Mouse (Mus musculus) midbrain, embryonic 12.5 days (tissue): ENCODE measurements around the gene Pla2g2f. TPM values are rescaled to one million over a fixed set of nuclear protein-coding genes. Genes with fewer than 3 reads are reported as not detected.
A peak's percentile ranks its signal among the peaks of the same experiment; 100 is the strongest.

ENCODE experiments used
- ATAC-seq: fragments of 200-750 bp; cut with Nextera tagmentation; 2 replicates; pipeline ENCODE4 v1.8.0; 2017; ENCODE audit warnings: low read depth, moderate TSS enrichment, moderate library complexity; ENCODE audit not compliant: low FRiP score
- H3K27ac ChIP-seq: fragments of 300-500 bp; sonication (generic); replicated peaks from 2 replicates; pipeline ENCODE4 v1.5.1; 2016; ENCODE audit warnings: mild to moderate bottlenecking
- H3K27me3 ChIP-seq: fragments of 300-500 bp; sonication (generic); 2 replicates; pipeline ENCODE4 v1.6.1; 2016; ENCODE audit warnings: mild to moderate bottlenecking
- H3K36me3 ChIP-seq: fragments of 300-500 bp; sonication (generic); 2 replicates; pipeline ENCODE4 v1.6.1; 2016
- H3K4me1 ChIP-seq: fragments of 300-500 bp; sonication (generic); 2 replicates; pipeline ENCODE4 v1.6.1; 2016
- H3K4me2 ChIP-seq: fragments of 300-500 bp; sonication (generic); replicated peaks from 2 replicates; pipeline ENCODE4 v1.6.1; 2016; ENCODE audit warnings: mild to moderate bottlenecking, moderate library complexity
- H3K4me3 ChIP-seq: fragments of 300-500 bp; sonication (generic); 2 replicates; pipeline ENCODE4 v1.5.1; 2016; ENCODE audit warnings: mild to moderate bottlenecking
- H3K9ac ChIP-seq: fragments of 300-500 bp; sonication (generic); replicated peaks from 2 replicates; pipeline ENCODE4 v1.6.1; 2016; ENCODE audit warnings: mild to moderate bottlenecking, moderate library complexity
- H3K9me3 ChIP-seq: fragments of 300-500 bp; sonication (generic); 2 replicates; pipeline ENCODE4 v1.6.1; 2016; ENCODE audit warnings: mild to moderate bottlenecking
- WGBS: fragments of 180-500 bp; shearing (Covaris S2); methylation state at CpG from one replicate; pipeline ENCODE4 v1.1.7; 2016; 5-methylcytosine and 5-hydroxymethylcytosine counted together
- polyA plus RNA-seq: library from polyadenylated mRNA; unstranded; fragments of >200 nt; fragmentation: Nextera tagmentation; extraction: Ambion mirVana; gene quantifications from 2 replicates; pipeline ENCODE4 v1.2.1, GENCODE M21; 2016

Pla2g2f gene
- polyA plus RNA-seq, 1 experiment from 2014 or later, result 0.11 TPM

DNA sequence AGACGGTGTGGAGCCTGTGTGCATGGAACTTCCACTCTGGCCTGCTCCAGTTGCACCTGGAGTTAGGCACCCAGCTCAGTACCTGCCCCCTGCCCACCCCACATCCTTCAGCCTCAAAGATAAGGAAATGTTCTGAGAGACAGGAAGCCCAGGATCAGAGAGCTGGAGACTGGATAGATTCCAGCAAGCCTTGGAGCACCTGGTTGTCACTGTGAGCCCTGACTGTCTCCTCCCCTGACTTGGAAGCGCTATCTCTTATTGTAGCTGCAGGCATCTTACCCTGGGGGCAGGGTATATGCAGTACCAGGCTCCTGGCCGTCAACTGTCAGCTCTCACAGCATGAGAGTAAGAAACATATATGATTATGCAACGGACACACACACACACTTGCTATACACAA lies 2.0 kb downstream of the Pla2g2f start:
- Histone ChIP-seq H3K27me3 (no peaks in the 10 kb centered on the region), H3K9me3 (no peaks in the 10 kb centered on the region), H3K9ac (no peak overlapping the region), H3K27ac (no peak overlapping the region), H3K4me3 (no peak overlapping the region), H3K4me1 (no peaks in the 10 kb centered on the region; the same call in 1 of the 2 replicates), H3K36me3 (no peaks in the 10 kb centered on the region), H3K4me2 (no peak overlapping the region)
- no peak for ATAC-seq
- WGBS, result 69% methylated on average over 4 of the region's 4 CpGs

DNA sequence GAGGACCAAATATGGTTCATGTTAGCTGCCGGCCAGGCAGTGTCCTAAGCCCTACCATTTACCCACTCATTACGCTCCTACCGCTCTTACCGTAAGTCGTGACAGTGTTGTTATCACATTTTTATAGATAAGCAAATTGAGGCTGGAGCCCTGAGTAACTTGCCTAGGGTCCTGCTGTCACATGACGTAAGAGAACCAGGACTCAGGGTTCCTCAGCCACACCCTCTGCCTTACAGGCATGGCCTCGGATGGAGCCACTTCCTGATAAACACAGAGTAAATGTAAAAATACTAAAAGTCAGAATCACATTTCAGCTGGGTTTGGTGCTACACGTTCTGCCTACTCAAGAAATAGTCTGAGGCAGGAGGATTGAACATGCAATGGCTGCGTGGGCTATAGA lies 3.0 kb downstream of the Pla2g2f start:
- Histone ChIP-seq H3K36me3 (no peaks in the 10 kb centered on the region), H3K27me3 (no peaks in the 10 kb centered on the region), H3K27ac (no peak overlapping the region), H3K9me3 (no peaks in the 10 kb centered on the region), H3K4me3 (no peak overlapping the region), H3K9ac (no peak overlapping the region), H3K4me2 (no peak overlapping the region), H3K4me1 (no peaks in the 10 kb centered on the region; the same call in 1 of the 2 replicates)
- WGBS, result 88% methylated on average over 9 of the region's 9 CpGs
- no peak for ATAC-seq

DNA sequence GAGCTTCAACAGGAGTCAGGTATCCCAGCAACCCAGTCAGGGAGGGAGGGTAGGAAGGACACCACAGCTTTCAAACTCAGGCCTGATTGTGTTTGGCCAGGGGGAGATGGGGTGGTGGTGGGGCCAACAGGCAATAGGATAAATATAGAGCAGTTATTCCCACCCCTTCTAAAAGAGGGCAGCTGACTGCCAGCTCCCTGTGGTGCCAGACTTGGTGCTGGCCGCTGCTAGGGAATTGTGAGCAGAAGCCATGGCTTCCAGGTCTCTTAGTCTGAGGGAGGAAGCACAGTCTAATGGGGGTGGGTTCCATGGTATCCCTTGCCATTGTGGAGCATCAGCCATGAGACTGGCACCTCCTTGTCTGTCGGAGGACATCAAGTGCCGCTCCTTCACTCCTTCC lies 3.8 kb downstream of the Pla2g2f start:
- H3K9ac ChIP-seq, result no peak overlapping the region
- H3K9me3 ChIP-seq, result no peaks in the 10 kb centered on the region
- H3K4me1 ChIP-seq, result no peaks in the 10 kb centered on the region; the same call in 1 of the 2 replicates
- H3K4me3 ChIP-seq, result no peak overlapping the region
- no peak for ATAC-seq
- H3K27ac ChIP-seq, result no peak overlapping the region
- 81% methylated on average over 3 of the region's 3 CpGs for WGBS
- H3K36me3 ChIP-seq, result no peaks in the 10 kb centered on the region
- no peaks in the 10 kb centered on the region for H3K27me3 ChIP-seq
- no peak overlapping the region for H3K4me2 ChIP-seq

DNA sequence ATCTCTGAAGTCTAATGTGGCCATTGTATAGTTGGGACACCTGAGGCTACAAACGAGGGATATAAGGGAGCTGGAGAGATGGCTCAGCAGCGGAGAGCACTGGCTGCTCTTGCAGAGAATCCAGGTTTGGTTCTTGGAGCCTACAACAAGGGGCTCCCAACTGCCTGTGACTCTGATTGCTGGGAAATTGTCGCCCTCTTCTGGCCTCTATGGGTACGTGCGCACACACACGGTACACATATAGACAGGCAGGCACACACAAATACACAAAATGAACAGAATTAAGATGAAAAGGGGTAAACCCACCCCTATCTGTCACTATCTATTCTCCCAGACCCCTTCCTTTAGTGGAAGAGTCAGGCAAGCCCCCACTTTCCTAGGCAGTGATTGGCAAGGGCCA lies 4.8 kb downstream of the Pla2g2f start:
- Histone ChIP-seq H3K4me2 (no peak overlapping the region), H3K9ac (no peak overlapping the region), H3K36me3 (no peaks in the 10 kb centered on the region), H3K27me3 (no peaks in the 10 kb centered on the region), H3K4me3 (no peak overlapping the region), H3K4me1 (peaks cover 5% of the 10 kb centered on the region; the same call in 1 of the 2 replicates), H3K9me3 (no peaks in the 10 kb centered on the region), H3K27ac (no peak overlapping the region)
- ATAC-seq, result no peak
- 93% methylated on average over 6 of the region's 6 CpGs for WGBS

DNA sequence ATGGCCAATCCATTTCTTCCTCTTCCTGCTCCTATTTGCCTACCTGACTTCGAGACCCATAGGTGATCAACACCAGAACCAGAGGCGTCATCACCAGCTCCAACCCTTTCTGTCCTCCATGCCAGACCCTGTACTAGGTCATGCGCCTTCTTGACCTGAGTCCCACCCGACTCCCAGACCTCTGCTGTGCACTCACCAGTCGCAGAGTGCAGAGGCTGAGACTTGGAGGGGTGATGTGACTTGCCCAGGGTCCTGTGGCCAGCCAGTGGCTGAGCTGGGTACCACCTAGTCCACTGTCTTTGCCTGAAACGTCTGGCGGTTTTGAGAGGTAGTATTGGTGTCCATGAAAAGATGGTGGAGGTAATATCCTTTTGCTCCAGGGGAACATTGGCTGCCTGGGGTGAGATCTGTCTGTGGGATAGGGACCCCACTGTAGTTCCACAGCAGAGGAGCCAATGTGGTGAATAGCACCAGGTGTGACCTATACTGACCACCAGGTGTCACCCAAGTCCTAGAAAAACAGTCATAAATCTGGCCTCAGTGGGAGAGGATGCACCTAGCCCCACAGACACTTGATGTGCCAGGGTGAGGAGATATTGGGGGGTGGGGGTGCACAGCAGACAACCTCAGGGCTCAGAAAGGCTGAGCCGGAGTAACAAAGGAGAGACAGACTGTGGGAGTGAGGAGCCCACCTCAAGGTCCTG lies 8.9 kb downstream of the Pla2g2f start:
- Histone ChIP-seq H3K36me3 (no peaks in the 10 kb centered on the region), H3K9ac (no peak overlapping the region), H3K4me3 (no peak overlapping the region), H3K4me1 (0 out of 2 replicates have a peak, but pooled peaks cover 6% of the 10 kb centered on the region), H3K27me3 (0 out of 2 replicates have a peak, but pooled peaks cover 3% of the 10 kb centered on the region), H3K4me2 (no peak overlapping the region), H3K9me3 (no peaks in the 10 kb centered on the region), H3K27ac (peak overlapping the region; percentile 39; the same call in 1 of the 2 replicates)
- 58% methylated on average over 8 of the region's 8 CpGs for WGBS
- no peak for ATAC-seq

DNA sequence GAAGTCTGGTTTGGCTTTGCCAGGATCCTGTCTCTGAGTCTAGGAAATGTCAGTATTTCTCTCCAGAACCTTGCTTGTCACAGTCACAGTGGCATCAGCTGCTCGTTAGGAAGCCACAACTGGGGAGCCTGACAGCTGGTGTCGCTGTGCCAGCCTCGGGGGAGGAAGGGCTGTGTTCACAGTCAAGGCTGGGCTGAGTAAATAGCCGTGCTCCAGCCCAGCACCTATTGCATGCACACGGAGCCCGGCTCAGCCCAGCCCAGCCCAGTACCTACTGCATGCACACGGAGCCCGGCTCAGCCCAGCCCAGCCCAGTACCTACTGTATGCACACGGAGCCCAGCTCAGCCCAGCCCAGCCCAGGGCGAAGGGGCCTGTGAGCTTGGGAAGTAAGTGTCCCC lies 9.6 kb downstream of the Pla2g2f start:
- H3K27me3 ChIP-seq, result 0 out of 2 replicates have a peak, but pooled peaks cover 5% of the 10 kb centered on the region
- 0 out of 2 replicates have a peak, but pooled peaks cover 6% of the 10 kb centered on the region for H3K4me1 ChIP-seq
- H3K36me3 ChIP-seq, result no peaks in the 10 kb centered on the region
- no peak overlapping the region for H3K9ac ChIP-seq
- peak overlapping the region; percentile 39; the same call in 1 of the 2 replicates for H3K27ac ChIP-seq
- no peak overlapping the region for H3K4me3 ChIP-seq
- no peak overlapping the region for H3K4me2 ChIP-seq
- peak; percentile 68 for ATAC-seq
- WGBS, result 62% methylated on average over 10 of the region's 10 CpGs
- no peaks in the 10 kb centered on the region for H3K9me3 ChIP-seq

DNA sequence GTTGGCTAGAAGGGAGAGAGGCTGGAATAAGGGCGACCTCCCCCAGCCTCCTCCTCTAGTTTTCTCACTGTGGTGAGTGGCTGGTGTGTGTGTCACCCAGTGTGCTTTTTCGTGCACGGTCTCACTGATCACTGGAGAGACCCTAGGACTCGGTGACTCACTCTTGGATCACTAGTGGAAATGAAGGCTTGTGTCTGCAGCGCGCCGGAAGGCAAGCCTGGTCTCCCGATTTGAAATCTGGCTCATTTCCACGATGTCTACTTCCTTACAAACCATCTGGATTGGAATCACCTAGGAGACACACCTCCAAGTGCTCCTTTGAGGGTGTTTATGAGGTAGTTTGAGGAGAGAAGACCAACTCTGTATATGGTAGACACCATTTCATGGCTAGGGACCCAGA lies 10.6 kb downstream of the Pla2g2f start:
- Histone ChIP-seq H3K4me1 (0 out of 2 replicates have a peak, but pooled peaks cover 6% of the 10 kb centered on the region), H3K27ac (no peak overlapping the region), H3K27me3 (0 out of 2 replicates have a peak, but pooled peaks cover 5% of the 10 kb centered on the region), H3K36me3 (no peaks in the 10 kb centered on the region), H3K4me3 (no peak overlapping the region), H3K9ac (no peak overlapping the region), H3K9me3 (no peaks in the 10 kb centered on the region), H3K4me2 (no peak overlapping the region)
- WGBS, result 90% methylated on average over 9 of the region's 9 CpGs
- no peak for ATAC-seq

DNA sequence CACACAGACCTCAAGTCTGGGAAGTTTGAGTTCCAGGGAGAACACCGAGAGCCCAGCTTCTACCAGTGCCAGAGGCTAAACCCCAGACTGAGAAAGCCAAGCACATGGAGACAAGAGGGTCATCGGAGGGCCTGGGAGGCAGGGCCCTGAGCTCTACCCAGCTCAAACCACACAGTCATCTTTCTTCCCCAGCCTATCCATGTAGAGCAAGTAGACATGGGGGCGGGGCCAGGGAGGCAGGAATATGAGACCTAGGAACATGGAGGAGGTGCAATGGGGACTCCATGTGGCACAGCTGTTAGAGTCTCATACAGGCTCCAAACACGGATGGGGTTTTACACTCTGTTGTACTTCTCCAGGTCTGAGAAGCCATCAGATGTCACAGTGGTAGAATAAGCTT lies 11.5 kb downstream of the Pla2g2f start:
- Histone ChIP-seq H3K27me3 (peaks cover 7% of the 10 kb centered on the region; the same call in 1 of the 2 replicates), H3K4me1 (0 out of 2 replicates have a peak, but pooled peaks cover 6% of the 10 kb centered on the region), H3K9ac (no peak overlapping the region), H3K36me3 (no peaks in the 10 kb centered on the region), H3K4me3 (no peak overlapping the region), H3K4me2 (no peak overlapping the region), H3K9me3 (no peaks in the 10 kb centered on the region), H3K27ac (no peak overlapping the region)
- WGBS, result 71% methylated on average over 4 of the region's 4 CpGs
- ATAC-seq, result no peak

DNA sequence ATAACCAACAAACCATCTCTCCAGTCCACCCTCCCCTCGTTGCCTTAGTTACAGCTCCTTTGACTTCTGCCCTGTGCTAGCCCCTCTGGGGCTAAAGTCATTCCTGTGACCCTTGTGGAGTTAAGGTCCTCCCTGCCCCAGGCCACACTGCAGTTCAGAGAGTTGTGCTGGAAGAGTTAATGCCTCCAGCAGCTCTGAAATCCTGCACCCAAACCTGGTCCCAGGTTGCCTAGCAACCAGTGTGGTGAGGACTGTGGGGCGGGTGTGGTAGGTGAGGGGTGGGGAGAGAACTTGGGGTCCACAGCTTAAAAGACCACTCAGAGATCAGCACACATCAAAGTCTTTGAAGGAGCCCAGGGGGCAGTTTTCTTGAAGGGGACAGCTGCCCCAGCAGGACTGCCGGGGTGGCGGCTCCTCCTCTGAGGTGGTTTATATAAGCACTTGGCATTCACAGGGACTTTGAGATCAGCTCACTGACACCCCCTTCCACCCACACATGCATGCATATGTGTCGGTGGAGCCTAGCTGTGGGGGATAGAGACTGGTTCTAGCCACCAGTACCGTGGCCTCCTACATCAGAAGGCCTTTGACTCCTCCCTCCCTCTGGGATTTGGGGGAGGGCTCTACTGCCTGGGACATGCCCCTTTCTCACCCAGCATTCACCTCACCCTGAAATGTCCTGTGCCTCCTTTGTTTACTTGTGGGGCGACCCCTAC lies 18.1 kb downstream of the Pla2g2f start:
- Histone ChIP-seq H3K27ac (no peak overlapping the region), H3K4me2 (no peak overlapping the region), H3K4me3 (no peak overlapping the region), H3K9me3 (no peaks in the 10 kb centered on the region), H3K9ac (no peak overlapping the region), H3K4me1 (peaks cover 13% of the 10 kb centered on the region), H3K36me3 (no peaks in the 10 kb centered on the region), H3K27me3 (peaks cover 7% of the 10 kb centered on the region; the same call in 1 of the 2 replicates)
- ATAC-seq, result no peak
- 7% methylated on average over 7 of the region's 7 CpGs for WGBS

DNA sequence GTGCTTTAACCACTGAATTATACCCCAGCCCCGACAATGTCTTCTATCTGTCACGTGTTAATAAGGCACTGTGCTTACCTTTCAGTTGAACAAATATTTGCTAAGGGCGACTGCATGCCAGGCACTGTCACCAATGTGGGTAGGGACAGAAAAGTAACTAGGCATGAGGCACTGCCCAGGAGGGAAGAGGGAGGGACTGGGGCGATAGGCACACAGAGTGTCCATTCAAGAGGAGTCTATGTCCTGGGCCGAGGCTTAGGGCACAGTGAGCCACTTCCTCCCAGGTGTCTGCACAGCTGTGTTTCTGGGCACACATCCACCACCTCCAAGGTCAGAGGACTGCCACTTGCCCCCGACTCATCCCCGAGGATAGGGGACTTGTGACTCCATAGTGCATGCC lies 20.4 kb downstream of the Pla2g2f start, which contains the start of gene Ubxn10:
Ubxn10 (minus strand) TSS at position 137 of the 400 bp plus-strand sequence.
- 73% methylated on average over 7 of the region's 7 CpGs for WGBS
- Histone ChIP-seq H3K4me1 (peaks cover 13% of the 10 kb centered on the region), H3K27ac (no peak within 1 kb of the TSS), H3K4me2 (no peak within 1 kb of the TSS), H3K36me3 (no peaks in the 10 kb centered on the region), H3K9me3 (no peaks in the 10 kb centered on the region), H3K27me3 (peaks cover 3% of the 10 kb centered on the region; the same call in 1 of the 2 replicates), H3K9ac (no peak within 1 kb of the TSS), H3K4me3 (no peak within 1 kb of the TSS)
- no peak for ATAC-seq

DNA sequence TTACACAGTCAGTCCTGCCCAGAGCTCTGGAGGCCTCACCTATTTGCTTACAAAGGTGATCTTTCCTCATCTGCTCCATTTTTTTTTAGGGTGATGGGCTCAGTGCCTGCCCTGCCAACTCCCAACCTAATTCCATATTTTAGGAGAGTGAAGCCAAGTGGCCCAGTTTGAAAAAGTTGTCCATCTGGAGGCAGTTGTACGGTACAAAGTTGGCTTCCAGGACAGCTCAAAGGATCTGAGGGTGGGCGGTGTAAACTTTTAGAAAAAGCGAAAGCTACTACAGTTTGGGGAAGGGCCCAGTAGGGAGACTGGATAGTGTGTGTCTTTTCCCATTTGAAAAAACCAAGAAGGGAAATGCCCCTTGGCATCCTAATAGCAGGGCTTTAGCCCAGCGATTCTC lies 22.6 kb downstream of the Pla2g2f start:
- no peak overlapping the region for H3K27ac ChIP-seq
- no peak overlapping the region for H3K9ac ChIP-seq
- no peak overlapping the region for H3K4me3 ChIP-seq
- H3K36me3 ChIP-seq, result no peaks in the 10 kb centered on the region
- H3K27me3 ChIP-seq, result no peaks in the 10 kb centered on the region; the same call in 1 of the 2 replicates
- ATAC-seq, result no peak
- peaks cover 13% of the 10 kb centered on the region for H3K4me1 ChIP-seq
- H3K9me3 ChIP-seq, result no peaks in the 10 kb centered on the region
- whole genome bisulfite sequencing, result 91% methylated on average over 4 of the region's 4 CpGs
- no peak overlapping the region for H3K4me2 ChIP-seq

DNA sequence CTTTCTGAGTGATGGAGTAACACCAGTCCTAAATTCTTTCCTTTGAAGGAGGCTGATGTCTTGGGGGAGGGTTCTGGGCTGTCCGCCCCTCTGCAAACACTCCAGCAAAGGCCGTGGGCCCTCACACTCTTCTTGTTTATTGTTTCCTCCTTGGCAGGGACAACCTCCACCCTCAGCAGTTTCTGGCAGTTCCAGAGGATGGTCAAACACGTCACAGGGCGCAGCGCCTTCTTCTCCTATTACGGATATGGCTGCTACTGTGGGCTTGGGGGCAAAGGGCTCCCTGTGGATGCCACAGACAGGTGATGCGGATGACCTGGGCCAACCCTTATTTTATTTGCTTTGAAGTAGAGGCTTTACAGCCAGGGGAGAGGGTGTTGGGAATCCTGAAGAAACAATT lies 23.3 kb downstream of the Pla2g2f start:
- Histone ChIP-seq H3K36me3 (no peaks in the 10 kb centered on the region), H3K4me2 (no peak overlapping the region), H3K9me3 (no peaks in the 10 kb centered on the region), H3K27me3 (no peaks in the 10 kb centered on the region; the same call in 1 of the 2 replicates), H3K27ac (no peak overlapping the region), H3K4me3 (no peak overlapping the region), H3K4me1 (peaks cover 13% of the 10 kb centered on the region), H3K9ac (no peak overlapping the region)
- 80% methylated on average over 7 of the region's 7 CpGs for WGBS
- no peak for ATAC-seq
